Mouse (Mus musculus) limb, embryonic 10.5 days (tissue): ENCODE data around the gene Wars. TPM values are rescaled to one million over a fixed set of nuclear protein-coding genes. Genes with fewer than 3 reads are reported as not detected.

Experiments used
- DNase-seq: peaks from one replicate; pipeline ENCODE4 v3.0.0-alpha.2; 2017; ENCODE audit warnings: low spot score
- H3K27ac ChIP-seq: fragments of 300-500 bp; sonication (generic); 2 replicates; pipeline ENCODE4 v1.5.1; 2016; ENCODE audit warnings: mild to moderate bottlenecking
- H3K27me3 ChIP-seq: fragments of 300-500 bp; sonication (generic); 2 replicates; pipeline ENCODE4 v1.6.1; 2016; ENCODE audit warnings: low read depth, mild to moderate bottlenecking; ENCODE audit not compliant: poor library complexity, severe bottlenecking
- H3K36me3 ChIP-seq: fragments of 300-500 bp; sonication (generic); 2 replicates; pipeline ENCODE4 v1.6.1; 2016; ENCODE audit warnings: mild to moderate bottlenecking, moderate library complexity
- H3K4me1 ChIP-seq: fragments of 300-500 bp; sonication (generic); 2 replicates; pipeline ENCODE4 v1.6.1; 2016
- H3K4me3 ChIP-seq: fragments of 300-500 bp; sonication (generic); 2 replicates; pipeline ENCODE4 v1.5.1; 2016; ENCODE audit warnings: mild to moderate bottlenecking, moderate library complexity
- H3K9me3 ChIP-seq: fragments of 300-500 bp; sonication (generic); replicated peaks from 2 replicates; pipeline ENCODE4 v1.6.1; 2016; ENCODE audit warnings: mild to moderate bottlenecking
- WGBS: fragments of 180-500 bp; shearing (Covaris S2); methylation state at CpG from one replicate; pipeline ENCODE4 v1.1.7; 2016; 5-methylcytosine and 5-hydroxymethylcytosine counted together
- polyA plus RNA-seq: library from polyadenylated mRNA; unstranded; fragments of >200 nt; fragmentation: Nextera tagmentation; extraction: Ambion mirVana; gene quantifications from 2 replicates; pipeline ENCODE4 v1.2.1, GENCODE M21; 2016

The Wars gene
- polyA plus RNA-seq, 1 experiment from 2014 or later = 138 TPM

- DNase-seq = no peak
- Histone ChIP-seq H3K27ac (no peak overlapping the region), H3K36me3 (peaks cover 42% of the 10 kb centered on the region), H3K27me3 (no peaks in the 10 kb centered on the region), H3K9me3 (no peaks in the 10 kb centered on the region), H3K4me1 (peaks cover 6% of the 10 kb centered on the region), H3K4me3 (no peak overlapping the region)
- 95% methylated on average over 28 of the region's 28 CpGs for WGBS
Measured at GRCm38 (mm10) chr12:108826958-108827535, 66.9 kb downstream of the Wars start.

GRCm38 (mm10) chr12:108826282-108826957 is 67.6 kb downstream of the Wars start:
- H3K4me1 ChIP-seq = no peaks in the 10 kb centered on the region
- no peak overlapping the region for H3K27ac ChIP-seq
- H3K27me3 ChIP-seq = no peaks in the 10 kb centered on the region
- H3K36me3 ChIP-seq = peaks cover 39% of the 10 kb centered on the region
- H3K4me3 ChIP-seq = no peak overlapping the region
- DNase-seq = no peak
- 95% methylated on average over 19 of the region's 19 CpGs for WGBS
- H3K9me3 ChIP-seq = no peaks in the 10 kb centered on the region

- no peak for DNase-seq
- no peaks in the 10 kb centered on the region for H3K4me1 ChIP-seq
- no peaks in the 10 kb centered on the region for H3K9me3 ChIP-seq
- H3K4me3 ChIP-seq = no peak overlapping the region
- H3K36me3 ChIP-seq = peaks cover 38% of the 10 kb centered on the region
- WGBS = 94% methylated on average over 13 of the region's 13 CpGs
- H3K27ac ChIP-seq = no peak overlapping the region
- no peaks in the 10 kb centered on the region for H3K27me3 ChIP-seq
Measured at GRCm38 (mm10) chr12:108825561-108826224, 68.3 kb downstream of the Wars start.

- no peak for DNase-seq
- WGBS = 91% methylated on average over 15 of the region's 15 CpGs
- H3K4me1 ChIP-seq = no peaks in the 10 kb centered on the region
- H3K27me3 ChIP-seq = no peaks in the 10 kb centered on the region
- peaks cover 45% of the 10 kb centered on the region for H3K36me3 ChIP-seq
- no peak overlapping the region for H3K4me3 ChIP-seq
- H3K9me3 ChIP-seq = no peaks in the 10 kb centered on the region
- H3K27ac ChIP-seq = no peak overlapping the region
Measured at GRCm38 (mm10) chr12:108824225-108824874, 69.6 kb downstream of the Wars start.

- Histone ChIP-seq H3K4me1 (no peaks in the 10 kb centered on the region), H3K4me3 (no peak overlapping the region), H3K27me3 (no peaks in the 10 kb centered on the region), H3K27ac (no peak overlapping the region), H3K36me3 (peaks cover 50% of the 10 kb centered on the region), H3K9me3 (no peaks in the 10 kb centered on the region)
- 70% methylated on average over 8 of the region's 8 CpGs for WGBS
- DNase-seq = no peak
Measured at GRCm38 (mm10) chr12:108823036-108823435, 70.9 kb downstream of the Wars start.

GRCm38 (mm10) chr12:108820461-108820860 is 73.5 kb downstream of the Wars start:
- Histone ChIP-seq H3K36me3 (peaks cover 47% of the 10 kb centered on the region), H3K27ac (no peak overlapping the region), H3K4me1 (no peaks in the 10 kb centered on the region), H3K9me3 (no peaks in the 10 kb centered on the region), H3K27me3 (no peaks in the 10 kb centered on the region), H3K4me3 (no peak overlapping the region)
- 90% methylated on average over 4 of the region's 4 CpGs for WGBS
- DNase-seq = no peak

- WGBS = 92% methylated on average over 11 of the region's 11 CpGs
- H3K36me3 ChIP-seq = peaks cover 75% of the 10 kb centered on the region
- H3K27ac ChIP-seq = no peak overlapping the region
- H3K27me3 ChIP-seq = no peaks in the 10 kb centered on the region
- no peak for DNase-seq
- H3K4me3 ChIP-seq = no peak overlapping the region
- no peaks in the 10 kb centered on the region for H3K9me3 ChIP-seq
- no peaks in the 10 kb centered on the region for H3K4me1 ChIP-seq
Measured at GRCm38 (mm10) chr12:108816569-108816968, 77.4 kb downstream of the Wars start.

- H3K27ac ChIP-seq = no peak overlapping the region
- 95% methylated on average over 6 of the region's 6 CpGs for WGBS
- no peaks in the 10 kb centered on the region for H3K27me3 ChIP-seq
- H3K4me1 ChIP-seq = no peaks in the 10 kb centered on the region
- H3K4me3 ChIP-seq = no peak overlapping the region
- H3K36me3 ChIP-seq = peaks cover 83% of the 10 kb centered on the region
- no peaks in the 10 kb centered on the region for H3K9me3 ChIP-seq
- DNase-seq = no peak
Measured at GRCm38 (mm10) chr12:108814470-108814869, 79.5 kb downstream of the Wars start.

GRCm38 (mm10) chr12:108812463-108812862 is 81.5 kb downstream of the Wars start:
- Histone ChIP-seq H3K4me3 (no peak overlapping the region), H3K27me3 (no peaks in the 10 kb centered on the region), H3K4me1 (no peaks in the 10 kb centered on the region), H3K36me3 (peaks cover 84% of the 10 kb centered on the region), H3K27ac (no peak overlapping the region), H3K9me3 (no peaks in the 10 kb centered on the region)
- 93% methylated on average over 6 of the region's 6 CpGs for WGBS
- DNase-seq = no peak

- Histone ChIP-seq H3K9me3 (no peaks in the 10 kb centered on the region), H3K4me3 (no peak overlapping the region), H3K4me1 (no peaks in the 10 kb centered on the region), H3K27ac (no peak overlapping the region), H3K27me3 (no peaks in the 10 kb centered on the region), H3K36me3 (peaks cover 82% of the 10 kb centered on the region)
- DNase-seq = no peak
- WGBS = 75% methylated on average over 2 of the region's 2 CpGs
Measured at GRCm38 (mm10) chr12:108811133-108811532, 82.8 kb downstream of the Wars start.

- 90% methylated on average over 7 of the region's 7 CpGs for WGBS
- Histone ChIP-seq H3K27ac (no peak overlapping the region), H3K27me3 (no peaks in the 10 kb centered on the region), H3K36me3 (peaks cover 78% of the 10 kb centered on the region), H3K4me3 (no peak overlapping the region), H3K4me1 (no peaks in the 10 kb centered on the region), H3K9me3 (no peaks in the 10 kb centered on the region)
- DNase-seq = no peak
Measured at GRCm38 (mm10) chr12:108810309-108810708, 83.7 kb downstream of the Wars start.
